Mouse (Mus musculus): Measurements from ENCODE around the gene Oas1c.
"Not testable (repeated sequence)": the region's sequence is repeated elsewhere in the genome, so short reads cannot be mapped to it uniquely, and the experiment has no call there.

The Oas1c gene

DNA sequence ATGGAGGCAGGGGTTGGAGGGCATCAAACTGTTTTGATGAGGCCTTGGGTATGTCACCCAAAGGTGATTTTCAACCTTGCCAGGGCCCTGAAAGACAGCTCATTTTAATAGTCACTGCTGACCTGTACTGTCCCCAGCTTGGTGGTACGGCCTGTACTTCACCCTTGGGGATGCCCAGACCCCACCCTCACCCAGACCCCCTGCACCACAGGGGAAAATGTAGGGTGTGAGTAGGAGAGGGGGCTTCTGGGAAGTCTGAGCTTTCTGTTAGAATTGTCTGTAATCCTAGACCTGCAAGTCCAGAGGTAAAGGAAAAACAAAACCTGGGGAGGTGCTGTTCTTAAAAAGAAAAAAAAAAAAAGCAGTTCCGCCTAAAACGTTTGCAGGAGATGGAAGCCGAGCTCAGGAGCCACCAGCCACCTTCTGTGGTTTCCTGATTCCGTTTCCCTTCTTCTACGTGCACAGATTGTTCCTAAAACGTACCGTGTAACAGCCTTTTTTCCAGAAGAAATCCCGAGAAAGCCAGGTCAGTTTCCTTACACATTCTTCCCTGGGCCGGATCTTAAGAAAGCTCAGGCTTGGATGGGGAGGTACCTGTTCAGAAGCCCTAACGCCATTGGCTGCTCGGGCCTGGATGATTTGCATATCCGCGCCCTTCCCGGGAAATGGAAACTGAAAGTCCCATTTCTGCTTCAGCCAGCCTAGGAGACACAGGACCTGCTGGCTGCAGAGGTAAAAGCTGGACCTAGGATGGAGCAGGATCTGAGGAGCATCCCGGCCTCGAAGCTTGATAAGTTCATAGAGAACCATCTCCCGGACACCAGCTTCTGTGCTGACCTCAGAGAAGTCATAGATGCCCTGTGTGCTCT lies at the start of gene Oas1c:
Gene Oas1c, minus strand, starts transcription at position 564 of the 869 bp plus-strand sequence.
- peak; percentile 92 for DNase-seq (ENCODE audit: low read depth, low spot score)

DNA sequence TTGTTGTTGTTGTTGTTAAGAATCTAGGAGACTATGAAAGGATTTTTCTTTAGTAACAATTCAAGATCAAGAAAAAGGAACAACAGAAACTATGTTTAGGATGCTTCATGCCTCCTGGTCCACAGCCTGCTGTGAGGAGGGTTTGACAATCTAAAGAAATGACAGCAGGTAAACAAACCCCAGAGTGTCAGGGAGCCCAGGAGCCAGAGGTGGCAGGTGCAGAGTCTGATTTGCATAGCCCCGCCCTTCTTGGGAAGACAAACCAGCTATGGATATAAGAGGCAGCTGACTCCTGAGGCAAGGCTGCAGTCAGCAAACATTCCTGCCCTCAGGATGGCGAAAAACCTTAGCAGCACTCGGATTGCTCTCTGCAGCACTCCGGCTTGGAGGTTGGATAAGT lies 48.8 kb upstream of the Oas1c start, which contains the start of gene Oas1h:
Gene Oas1h, plus strand, starts transcription at position 301 of the 400 bp plus-strand sequence.
- no peak for DNase-seq (ENCODE audit: low read depth, low spot score)

DNA sequence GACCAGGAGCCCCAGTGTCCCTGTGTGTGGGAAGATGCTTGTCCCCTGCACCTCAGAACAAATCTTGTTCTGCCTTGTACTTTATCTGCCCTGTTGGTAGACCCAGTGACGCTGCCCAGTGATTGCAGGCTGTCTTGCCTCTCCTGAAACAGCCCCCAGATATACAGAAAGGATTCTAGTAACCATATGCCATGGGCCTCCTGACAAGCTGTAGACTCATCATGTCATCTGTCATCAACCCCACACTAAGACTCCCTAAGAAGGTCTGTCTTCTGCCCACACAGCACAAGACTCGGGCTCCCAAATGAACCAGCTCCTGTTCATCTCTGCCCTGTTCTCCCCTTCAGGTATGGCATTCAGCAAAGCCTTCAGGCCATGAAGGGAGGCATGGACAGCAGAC lies 46.9 kb upstream of the Oas1c start:
- no peak for DNase-seq (ENCODE audit: low read depth, low spot score)

DNA sequence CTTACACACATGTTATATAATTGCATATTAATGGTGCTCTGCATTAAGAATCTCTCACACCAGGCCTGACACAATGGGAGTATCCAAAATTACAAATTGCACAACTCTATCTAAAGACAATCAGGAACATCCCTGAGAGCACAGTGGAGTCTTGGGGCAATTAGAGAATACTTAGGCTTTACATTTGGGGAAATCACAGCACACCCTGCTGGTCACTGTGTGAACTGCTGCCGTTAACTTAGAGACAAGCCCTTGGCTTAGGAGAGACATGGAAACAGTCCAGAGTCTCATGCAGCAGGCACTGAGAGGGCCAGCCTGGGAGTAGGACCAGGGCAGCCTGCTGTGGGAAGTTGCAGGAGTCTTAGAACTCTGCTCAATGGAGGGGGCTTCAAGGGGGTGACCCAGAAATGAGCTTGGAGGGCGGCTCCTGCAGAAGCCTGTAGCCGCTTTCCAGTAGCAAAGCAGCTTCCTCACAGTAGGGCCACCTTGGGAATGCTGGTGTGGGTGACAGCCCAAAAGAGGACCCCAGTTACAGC lies 37.4 kb upstream of the Oas1c start:
- DNase-seq (ENCODE audit: low read depth, low spot score), result peak; percentile 68

DNA sequence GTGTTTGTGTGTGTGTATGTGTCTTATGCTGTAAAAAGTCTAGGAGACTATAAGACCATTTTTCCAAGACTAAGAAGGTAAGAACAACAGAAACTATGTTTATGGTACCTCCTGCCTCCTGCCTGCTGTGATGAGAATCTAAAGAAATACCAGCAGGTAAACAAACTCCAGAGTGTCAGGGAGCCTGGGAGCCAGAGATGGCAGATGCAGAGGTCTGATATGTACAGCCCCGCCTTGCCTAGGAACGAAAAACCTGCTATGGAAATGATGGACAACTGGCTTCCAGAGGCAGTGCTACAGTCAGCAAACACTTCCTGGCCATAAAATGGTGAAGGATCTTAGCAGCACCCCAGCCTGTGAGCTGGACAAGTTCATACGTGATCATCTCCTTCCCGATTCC lies 34.8 kb upstream of the Oas1c start, which contains the start of gene Oas1f:
Gene Oas1f, plus strand, starts transcription at position 301 of the 400 bp plus-strand sequence.
- DNase-seq (ENCODE audit: low read depth, low spot score), result no peak

DNA sequence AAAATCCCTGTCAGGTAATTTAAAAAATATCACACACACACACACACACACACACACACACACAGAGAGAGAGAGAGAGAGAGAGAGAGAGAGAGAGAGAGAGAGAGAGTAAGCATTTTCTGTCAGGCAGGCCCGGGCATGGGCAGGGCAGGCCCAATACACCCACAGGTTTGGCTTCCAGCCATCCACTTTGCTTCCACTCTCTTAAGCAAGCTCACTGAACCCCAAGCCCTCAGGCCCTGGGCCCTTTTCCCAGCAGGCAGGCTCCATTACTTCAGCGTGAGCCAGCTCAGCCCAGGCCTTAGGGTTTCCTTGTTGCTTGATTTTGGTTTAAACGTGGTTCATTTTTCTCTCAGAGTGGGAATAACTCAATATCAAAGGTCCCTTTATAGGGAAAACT lies 32.4 kb upstream of the Oas1c start:
- no peak for DNase-seq (ENCODE audit: low read depth, low spot score)

DNA sequence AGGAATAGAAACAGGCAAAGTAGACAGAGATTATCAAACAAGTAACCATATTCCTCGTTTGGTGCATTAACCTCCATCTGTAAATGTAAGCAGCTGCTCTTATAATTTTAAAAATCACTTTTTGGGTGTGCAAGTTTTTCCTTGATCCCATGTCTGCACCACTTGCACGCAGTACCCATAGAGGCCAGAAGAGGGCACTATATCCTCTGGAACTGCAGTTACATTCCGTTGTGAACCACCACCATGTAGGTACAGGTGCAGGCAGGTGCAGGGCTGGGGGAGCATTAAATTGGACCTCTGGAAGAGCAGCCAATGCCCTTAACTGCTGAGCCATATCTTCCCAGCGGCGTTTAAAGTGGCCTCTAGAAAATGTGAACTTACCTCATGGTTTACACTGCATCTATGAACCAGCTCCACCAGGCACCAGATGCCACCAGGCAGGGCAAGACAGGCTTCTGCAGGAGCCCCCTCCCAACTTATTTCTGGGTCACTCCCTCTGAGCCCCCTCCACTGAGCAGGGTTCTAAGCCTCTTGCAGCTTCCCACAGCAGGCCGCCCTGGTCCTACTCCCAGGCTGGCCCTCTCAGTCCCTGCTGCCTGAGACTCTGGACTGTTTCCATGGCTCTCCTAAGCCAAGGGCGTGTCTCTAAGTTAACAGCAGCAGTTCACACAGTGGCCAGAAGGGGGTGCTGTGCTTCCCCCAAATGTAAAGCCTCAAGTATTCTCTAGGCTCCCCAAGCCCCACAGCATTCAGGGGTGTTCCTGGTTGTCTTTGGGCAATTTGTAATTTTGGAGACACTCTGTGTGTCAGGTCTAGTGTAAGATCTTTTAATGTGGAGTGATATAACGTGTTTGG lies 24.6 kb upstream of the Oas1c start:
- DNase-seq (ENCODE audit: low read depth, low spot score), result peak; percentile 73

DNA sequence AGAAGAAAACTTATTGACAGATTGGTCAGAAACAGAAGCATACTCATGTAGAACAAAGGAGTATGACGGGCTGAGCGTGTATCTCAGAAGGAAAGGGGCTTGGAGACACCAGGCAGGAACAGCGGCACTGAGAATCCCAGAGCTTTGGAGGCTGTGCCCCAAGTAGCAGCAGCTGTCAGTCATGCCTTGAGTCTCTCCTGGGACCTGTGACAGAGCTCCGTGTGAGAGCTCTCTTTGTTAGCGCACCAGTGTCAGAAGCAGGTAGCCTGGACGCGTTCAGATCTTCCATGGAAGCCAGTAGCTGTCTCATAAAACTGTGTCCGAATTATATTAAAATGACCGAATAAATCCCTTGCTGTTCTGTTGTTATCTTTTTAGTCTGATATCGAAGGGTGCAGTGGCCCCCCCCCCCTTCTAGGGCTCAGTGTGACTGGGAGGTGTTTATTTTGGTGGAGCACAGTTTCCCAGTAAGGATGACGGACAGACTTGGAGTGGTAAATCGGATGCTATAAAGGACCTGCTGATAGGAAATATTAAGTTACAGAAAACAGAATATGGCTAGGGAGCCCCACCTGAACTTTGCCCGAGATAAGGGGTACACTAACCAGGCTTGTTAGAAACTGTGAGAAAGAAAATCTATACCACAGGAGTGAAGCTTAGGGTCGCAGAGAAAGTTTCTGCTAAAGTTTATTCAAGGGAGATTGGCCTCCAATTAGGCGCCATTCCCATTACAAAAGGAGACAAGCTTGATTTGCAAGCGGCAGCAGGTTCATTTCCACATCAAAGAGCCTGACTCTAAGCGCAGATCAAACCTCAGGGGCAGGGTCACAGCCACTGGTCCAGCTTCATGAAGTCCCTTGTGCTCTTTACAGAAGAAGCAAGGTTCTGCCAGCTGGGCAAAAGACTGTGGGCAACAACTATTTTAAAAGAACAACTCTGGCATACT lies 21.3 kb upstream of the Oas1c start:
- DNase-seq (ENCODE audit: low read depth, low spot score), result no peak

DNA sequence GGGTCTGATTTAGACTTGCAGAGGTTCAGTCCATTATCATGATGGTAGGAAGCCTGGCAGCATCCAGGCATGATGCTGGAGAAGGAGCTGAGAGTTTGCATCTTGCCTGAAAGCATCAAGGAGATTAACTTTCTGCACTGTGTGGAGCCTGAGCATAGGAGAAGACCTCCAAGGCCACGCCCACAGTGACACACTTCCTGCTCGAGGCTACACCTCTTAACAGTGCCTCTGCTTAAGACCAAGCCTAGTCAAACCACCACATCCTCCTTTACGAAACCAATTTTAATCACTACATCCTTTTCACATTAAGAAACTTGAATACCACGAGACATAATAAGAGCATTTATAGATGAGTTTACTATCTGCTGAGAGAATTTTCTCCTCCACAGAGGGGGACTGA lies 18.7 kb upstream of the Oas1c start:
- peak; percentile 87 for DNase-seq (ENCODE audit: low read depth, low spot score)

DNA sequence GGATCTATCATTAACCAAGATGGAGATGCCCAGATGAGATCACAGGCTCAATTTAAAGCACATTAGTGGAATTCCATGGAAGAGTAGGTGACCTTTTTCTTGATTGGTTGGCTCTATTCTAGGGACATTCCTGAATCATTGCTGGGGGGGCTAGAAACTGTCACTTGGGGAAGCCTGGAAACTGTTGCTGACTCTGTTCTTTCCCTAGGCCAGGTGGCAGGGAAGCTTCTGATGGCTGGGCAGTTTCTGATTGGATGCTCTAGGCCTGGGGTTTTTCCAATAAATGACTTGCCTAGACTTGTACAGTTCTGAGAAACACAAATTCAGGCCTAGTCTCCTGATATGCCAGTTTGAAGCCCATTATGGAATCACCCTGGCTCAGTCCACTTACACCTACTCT lies 6.7 kb upstream of the Oas1c start:
- DNase-seq (ENCODE audit: low read depth, low spot score), result no peak

DNA sequence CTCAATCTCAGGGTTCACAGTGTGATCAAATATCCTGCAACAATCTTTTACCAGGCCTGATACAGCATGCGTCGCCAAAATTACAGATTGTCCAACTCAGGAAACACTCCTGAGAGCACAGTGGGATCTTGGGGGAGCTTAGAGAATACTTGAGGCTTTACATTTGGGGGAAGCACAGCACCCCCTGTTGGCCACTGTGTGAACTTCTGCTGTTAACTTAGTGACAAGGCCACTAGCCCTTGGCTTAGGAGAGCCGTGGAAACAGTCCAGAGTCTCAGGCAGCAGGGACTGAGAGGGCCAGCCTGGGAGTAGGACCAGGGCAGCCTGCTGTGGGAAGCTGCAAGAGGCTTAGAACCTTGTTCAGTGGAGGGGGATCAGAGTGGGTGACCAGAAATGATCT lies 3.6 kb upstream of the Oas1c start:
- peak; percentile 74 for DNase-seq (ENCODE audit: low read depth, low spot score)

DNA sequence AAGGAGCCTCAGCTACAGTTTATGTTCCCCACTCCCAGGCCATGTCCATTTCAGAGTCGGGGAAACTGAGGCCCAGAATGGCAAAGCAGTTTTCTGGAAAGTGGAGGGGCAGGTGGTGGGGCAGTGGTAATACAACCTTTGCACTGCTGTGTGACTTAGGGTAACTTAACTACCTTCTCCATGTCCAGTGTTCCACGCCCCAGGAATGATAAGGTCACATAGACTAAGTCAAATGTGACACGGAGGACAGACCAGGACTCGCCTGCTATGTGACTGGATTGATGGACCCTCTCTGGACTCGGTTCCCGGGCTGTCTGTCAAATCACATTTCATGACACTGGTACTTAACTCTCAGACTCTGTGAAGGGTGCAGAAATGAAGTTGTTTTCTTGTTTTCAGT lies 709 bp upstream of the Oas1c start:
- DNase-seq (ENCODE audit: low read depth, low spot score), result no peak

DNA sequence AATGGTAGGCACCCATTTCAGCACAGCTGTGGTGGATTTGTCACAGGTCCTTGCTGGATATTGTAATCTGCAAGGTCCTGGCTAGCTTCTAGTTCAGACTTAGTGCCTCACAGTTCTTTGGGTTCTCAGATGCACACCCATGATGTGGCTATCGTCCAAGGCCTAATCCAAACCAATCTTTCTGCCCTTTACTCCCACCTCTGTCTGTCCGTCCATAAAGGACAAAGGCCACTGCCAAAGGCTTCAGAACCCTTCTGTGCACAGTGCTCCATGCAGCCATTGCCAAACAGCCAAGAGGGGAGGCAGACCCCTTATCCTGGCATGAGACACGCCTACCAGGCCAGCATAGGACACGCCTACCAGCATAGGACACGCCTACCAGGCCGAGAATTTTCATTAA lies 3.1 kb downstream of the Oas1c start:
- DNase-seq (ENCODE audit: low read depth, low spot score), result no peak

DNA sequence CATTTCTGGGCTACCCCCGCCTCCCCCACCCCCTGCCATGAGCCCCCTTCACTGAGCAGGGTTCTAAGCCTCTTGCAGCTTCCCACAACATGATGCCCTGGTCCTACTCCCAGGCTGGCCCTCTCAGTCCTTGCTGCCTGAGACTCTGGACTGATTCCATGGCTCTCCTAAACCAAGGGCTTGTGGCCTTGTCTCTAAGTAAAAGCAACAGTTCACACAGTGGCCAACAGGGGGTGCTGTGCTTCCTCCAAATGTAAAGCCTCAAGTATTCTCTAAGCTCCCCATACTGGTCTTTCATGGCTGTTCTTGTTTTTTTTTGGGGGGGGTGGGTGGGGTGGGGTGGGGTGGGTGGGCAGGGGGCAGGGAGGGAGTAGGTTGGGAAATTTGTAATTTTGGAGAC lies 5.9 kb downstream of the Oas1c start:
- peak; percentile 80 for DNase-seq (ENCODE audit: low read depth, low spot score)

DNA sequence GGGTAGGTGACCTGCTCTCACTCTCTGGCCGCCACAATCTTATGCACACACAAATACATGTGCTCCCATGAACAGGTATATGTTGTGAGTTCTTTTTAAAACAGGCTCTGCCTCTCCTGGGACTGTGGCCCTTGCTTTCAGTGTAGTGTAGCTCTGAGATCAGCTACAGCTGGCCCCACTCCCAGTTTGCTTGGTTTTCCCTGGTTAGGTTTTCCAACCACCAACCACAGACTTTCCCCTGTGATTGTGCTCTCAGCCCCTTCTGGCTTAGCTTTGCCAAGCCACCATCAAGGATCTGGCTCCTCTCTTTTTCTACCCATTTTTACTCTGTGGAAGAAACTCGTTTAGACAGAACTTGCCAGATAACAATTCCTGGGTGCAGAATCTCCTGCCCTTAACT lies 8.7 kb downstream of the Oas1c start:
- no peak for DNase-seq (ENCODE audit: low read depth, low spot score)

DNA sequence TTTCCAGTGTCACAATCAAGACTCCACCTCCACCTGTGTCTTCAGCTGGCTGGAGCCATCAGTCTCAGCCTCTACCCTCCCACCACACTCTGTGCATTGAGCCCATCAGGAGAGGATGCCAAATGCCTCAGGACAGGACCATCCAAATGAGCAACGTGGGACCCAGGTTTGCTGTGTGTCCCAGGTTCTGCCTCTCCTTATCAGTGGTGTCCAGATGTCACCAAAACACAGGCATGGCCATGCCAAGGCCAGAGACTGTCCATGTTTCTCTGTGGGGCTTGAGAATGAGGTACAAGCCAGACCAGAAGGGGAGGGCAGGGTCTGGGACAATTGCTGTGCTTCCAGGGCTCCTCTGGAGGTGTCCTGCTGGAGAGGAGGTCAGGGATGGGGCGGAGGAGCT lies 13.4 kb downstream of the Oas1c start:
- not testable (repeated sequence) for DNase-seq (ENCODE audit: low read depth, low spot score)

DNA sequence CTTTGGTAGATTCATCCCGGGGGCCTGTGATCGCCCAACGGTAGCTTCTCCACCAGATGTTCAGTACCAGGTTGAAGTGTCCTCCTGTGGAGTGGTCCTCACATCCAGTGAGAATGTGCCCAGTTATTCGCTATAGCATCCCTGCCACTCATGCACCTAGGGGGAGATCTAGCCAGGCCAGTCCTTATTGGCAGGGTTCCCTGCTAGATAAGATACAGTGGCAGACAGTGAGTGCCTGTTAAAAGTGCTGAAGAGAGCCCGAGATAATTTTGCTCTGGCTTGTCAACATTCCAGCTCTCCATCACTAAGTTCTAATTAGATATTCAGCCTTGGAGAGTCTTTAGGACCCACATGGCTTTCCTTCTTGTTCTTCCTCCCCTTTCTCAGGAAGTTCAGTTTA lies 14.2 kb downstream of the Oas1c start:
- not testable (repeated sequence) for DNase-seq (ENCODE audit: low read depth, low spot score)

DNA sequence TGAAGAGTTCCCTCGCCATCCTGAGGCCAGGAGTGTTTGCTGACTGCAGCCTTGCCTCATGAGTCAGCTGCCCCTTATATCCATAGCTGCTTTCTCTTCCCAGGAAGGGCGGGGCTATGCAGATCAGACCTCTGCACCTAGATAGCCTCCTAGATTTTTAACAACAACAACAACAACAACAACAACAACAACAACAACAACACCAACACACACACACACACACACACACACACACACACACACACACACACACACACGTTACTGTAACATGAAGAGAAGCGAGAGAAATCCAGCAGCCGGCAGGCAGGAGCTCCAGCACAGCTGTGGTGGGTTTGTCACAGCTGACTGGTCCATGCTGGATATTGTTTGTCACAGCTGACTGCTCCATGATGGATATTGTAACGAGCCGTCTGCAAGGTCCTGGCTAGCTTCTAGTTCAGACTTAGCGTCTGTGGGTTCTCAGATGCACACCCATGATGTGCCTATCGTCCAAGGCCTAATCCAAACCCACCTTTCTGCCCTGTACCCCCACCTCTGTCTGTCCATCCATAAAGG lies 16.8 kb downstream of the Oas1c start, which contains the start of gene Oas1e:
Gene Oas1e, minus strand, starts transcription at position 51 of the 555 bp plus-strand sequence.
- DNase-seq (ENCODE audit: low read depth, low spot score), result not testable (repeated sequence)

DNA sequence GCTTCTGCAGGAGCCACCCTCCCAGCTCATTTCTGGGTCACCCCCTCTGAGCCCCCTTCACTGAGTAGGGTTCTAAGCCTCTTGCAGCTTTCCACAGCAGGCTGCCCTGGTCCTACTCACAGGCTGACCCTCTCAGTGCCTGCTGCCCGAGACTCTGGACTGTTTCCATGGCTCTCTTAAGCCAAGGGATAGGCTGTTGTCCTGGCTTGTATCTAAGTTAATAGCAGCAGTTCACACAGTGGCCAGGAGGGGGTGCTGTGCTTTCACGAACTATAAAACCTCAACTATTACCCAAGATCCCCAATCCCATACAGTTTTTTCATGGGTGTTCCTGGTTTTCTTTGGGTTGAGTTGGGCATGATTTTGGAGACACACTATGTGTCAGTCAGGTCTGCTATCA lies 19.3 kb downstream of the Oas1c start:
- DNase-seq (ENCODE audit: low read depth, low spot score), result peak; percentile 61

DNA sequence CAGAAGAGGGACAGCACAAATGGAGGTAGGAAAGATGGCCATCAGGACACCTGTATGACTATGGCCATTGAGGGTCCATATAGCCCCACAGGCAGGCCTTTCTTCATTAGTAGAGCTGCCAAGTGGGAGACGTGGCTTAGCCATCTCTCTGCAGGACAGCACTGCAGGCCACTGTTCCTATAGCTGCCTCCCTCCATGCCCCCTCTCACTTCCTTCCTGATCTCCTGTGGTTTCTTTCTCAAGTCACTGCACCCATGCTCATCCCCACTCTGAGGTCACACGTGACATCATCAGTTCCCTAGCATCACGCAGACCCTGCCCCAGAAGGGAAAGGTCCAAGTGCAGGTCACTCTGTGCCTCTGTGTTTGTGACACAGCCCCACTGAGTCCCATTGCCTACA lies 25.3 kb downstream of the Oas1c start:
- peak; percentile 17 for DNase-seq (ENCODE audit: low read depth, low spot score)

DNA sequence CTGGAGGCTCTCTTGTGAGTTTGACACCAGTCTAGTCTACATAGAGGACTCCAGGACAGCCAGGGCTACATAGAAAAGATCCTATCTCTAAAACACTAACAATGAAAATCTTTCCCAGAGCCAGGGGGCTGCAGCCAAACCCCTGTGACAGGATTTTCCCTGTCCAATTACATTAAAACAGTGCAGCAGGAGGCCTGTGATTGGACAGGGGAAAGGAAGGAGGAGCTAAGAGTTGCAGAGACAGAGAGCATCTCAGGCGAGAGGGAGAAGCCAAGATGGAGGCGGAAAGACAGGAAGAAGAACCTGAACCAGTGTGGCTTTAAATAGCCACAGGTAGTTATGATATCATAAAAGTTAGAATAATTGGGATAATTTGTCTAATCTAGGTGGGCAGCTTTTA lies 29.9 kb downstream of the Oas1c start:
- no peak for DNase-seq (ENCODE audit: low read depth, low spot score)

Measured in CD4-positive helper T cell, adult 2 months (primary cell).